Mouse (Mus musculus): ENCODE measurements at regions not wholly inside any gene's neighbourhood (a gene's known extent, or its start where the extent isn't known, plus 50 kb on each side); places are given as distances from the start of the nearest gene placed in this dataset.

DNA sequence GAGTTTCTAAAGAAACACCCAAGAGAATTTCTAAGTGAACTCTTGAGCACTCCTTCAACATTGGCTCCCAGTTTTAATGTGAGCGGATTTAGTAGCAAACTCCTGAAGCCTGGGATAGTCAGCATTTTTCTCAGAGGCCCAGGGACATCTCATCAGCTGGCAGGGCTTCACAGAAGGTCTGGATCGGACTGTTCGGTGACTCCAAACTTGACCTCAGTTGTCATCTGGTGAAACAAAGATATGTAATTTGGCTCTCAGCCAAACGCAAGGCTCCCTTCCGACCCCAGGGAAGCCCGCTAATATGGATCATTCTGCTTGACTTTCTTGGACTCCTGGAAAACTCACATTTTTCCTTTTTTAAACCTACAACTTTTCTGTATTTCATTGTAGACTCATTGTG lies 76.0 kb upstream of the Kcnk2 start:
- Histone ChIP-seq H3K27me3 (ENCODE audit: insufficient read depth, low read length) (no peaks in the 10 kb centered on the region), H3K9me3 (ENCODE audit: low read length) (no peaks in the 10 kb centered on the region), H3K36me3 (ENCODE audit: insufficient read depth, low read length) (no peaks in the 10 kb centered on the region), H3K4me2 (ENCODE audit: low read depth, low read length) (no peak overlapping the region), H3K4me3 (ENCODE audit: low read length) (no peak overlapping the region), H3K4me1 (ENCODE audit: insufficient read depth, low read length) (no peaks in the 10 kb centered on the region), H3K27ac (no peak overlapping the region), H3K9ac (replicated peaks; ENCODE audit: low read length) (no peak overlapping the region)
- WGBS: 68% methylated on average over 6 of the region's 6 CpGs
- DNase-seq (ENCODE audit: low spot score): no peak
- no peak for TF ChIP-seq CTCF (IDR thresholded peaks at IDR 0.05; ENCODE audit: low read depth)
- ATAC-seq: no peak

DNA sequence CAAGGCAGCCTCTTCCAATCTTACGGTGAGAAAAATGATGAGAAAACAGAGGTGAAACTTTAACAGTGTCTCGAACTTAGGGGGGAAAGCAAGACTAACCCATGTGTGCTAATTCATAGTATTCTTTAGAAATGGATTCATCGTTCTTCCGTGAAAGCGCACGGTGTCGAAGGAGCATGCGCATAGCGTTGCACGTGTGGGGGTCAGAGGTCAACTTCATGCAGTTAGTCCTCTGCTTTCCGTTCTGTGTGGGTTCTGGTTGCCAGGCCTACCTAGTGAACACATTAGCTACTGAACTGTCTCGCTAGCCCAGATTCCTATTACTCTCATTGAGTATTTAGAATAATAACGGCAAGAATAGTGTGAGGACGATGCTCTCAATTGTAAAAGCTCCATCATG lies 74.7 kb upstream of the Kcnk2 start:
- Histone ChIP-seq H3K27me3 (ENCODE audit: insufficient read depth, low read length) (no peaks in the 10 kb centered on the region), H3K9ac (replicated peaks; ENCODE audit: low read length) (no peak overlapping the region), H3K36me3 (ENCODE audit: insufficient read depth, low read length) (no peaks in the 10 kb centered on the region), H3K4me3 (ENCODE audit: low read length) (no peak overlapping the region), H3K9me3 (ENCODE audit: low read length) (no peaks in the 10 kb centered on the region), H3K4me2 (ENCODE audit: low read depth, low read length) (no peak overlapping the region), H3K27ac (no peak overlapping the region), H3K4me1 (ENCODE audit: insufficient read depth, low read length) (no peaks in the 10 kb centered on the region)
- WGBS: 92% methylated on average over 14 of the region's 14 CpGs
- DNase-seq (ENCODE audit: low spot score) (no peak), ATAC-seq (no peak)
- TF ChIP-seq CTCF (IDR thresholded peaks at IDR 0.05; ENCODE audit: low read depth): no peak

DNA sequence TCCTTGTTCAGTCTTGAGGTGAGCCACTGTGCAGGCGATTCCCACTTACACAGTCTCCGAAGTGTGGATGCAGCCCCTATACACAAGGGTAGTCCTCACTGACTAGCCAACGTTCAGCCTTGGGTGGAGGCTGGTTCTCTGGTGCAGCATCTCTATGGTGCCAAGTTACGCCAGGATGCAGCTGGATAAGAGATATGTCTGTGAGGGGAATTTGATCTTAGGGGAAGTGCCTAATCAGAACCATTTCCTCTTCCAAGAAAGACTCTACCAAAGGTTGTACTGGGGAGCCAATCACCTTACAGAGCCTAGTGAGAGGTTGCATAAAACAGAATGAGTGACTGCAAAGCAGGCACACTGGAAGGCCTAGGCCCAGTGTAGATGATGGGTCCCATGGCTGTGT lies 71.0 kb upstream of the Kcnk2 start:
- Histone ChIP-seq H3K4me3 (ENCODE audit: low read length) (no peak overlapping the region), H3K4me2 (ENCODE audit: low read depth, low read length) (no peak overlapping the region), H3K4me1 (ENCODE audit: insufficient read depth, low read length) (no peaks in the 10 kb centered on the region), H3K9ac (replicated peaks; ENCODE audit: low read length) (no peak overlapping the region), H3K27ac (no peak overlapping the region), H3K27me3 (ENCODE audit: insufficient read depth, low read length) (no peaks in the 10 kb centered on the region), H3K9me3 (ENCODE audit: low read length) (no peaks in the 10 kb centered on the region), H3K36me3 (ENCODE audit: insufficient read depth, low read length) (no peaks in the 10 kb centered on the region)
- DNase-seq (ENCODE audit: low spot score) (no peak), ATAC-seq (no peak)
- no peak for TF ChIP-seq CTCF (IDR thresholded peaks at IDR 0.05; ENCODE audit: low read depth)
- WGBS: 95% methylated on average over 4 of the region's 4 CpGs

DNA sequence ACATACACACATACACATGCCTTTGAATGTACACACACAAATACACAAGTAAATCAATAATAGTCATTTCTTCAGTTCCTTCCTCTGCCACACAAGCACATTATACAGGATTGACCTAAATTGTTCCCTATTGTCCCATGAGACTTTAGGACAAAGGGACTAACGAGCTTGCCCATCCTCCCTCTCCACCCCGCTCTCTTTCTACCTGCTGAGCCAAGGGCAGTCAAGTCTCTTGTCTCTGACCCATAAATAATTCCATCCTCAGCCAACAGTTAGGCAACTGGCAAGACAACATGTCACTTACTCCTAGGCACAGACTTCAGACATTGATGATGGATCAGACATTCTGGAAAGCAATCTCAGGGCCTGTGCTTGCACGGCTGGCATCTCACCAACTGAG lies 56.3 kb upstream of the Kcnk2 start:
- Histone ChIP-seq H3K27me3 (ENCODE audit: insufficient read depth, low read length) (no peaks in the 10 kb centered on the region), H3K9ac (replicated peaks; ENCODE audit: low read length) (no peak overlapping the region), H3K4me3 (ENCODE audit: low read length) (no peak overlapping the region), H3K4me2 (ENCODE audit: low read depth, low read length) (no peak overlapping the region), H3K27ac (no peak overlapping the region), H3K4me1 (ENCODE audit: insufficient read depth, low read length) (no peaks in the 10 kb centered on the region), H3K36me3 (ENCODE audit: insufficient read depth, low read length) (no peaks in the 10 kb centered on the region), H3K9me3 (ENCODE audit: low read length) (no peaks in the 10 kb centered on the region)
- TF ChIP-seq CTCF (IDR thresholded peaks at IDR 0.05; ENCODE audit: low read depth): no peak
- ATAC-seq (no peak), DNase-seq (ENCODE audit: low spot score) (no peak)
- WGBS: 54% methylated on average over 3 of the region's 3 CpGs

Measured in hindbrain, postnatal 0 days (tissue).